Mouse (Mus musculus): ENCODE data around the gene Zcchc4. TPM values are rescaled to one million over a fixed set of nuclear protein-coding genes. Genes with fewer than 3 reads are reported as not detected.

Zcchc4 gene
- polyA plus RNA-seq, 1 experiment from 2014 or later: 14.0 TPM

DNA sequence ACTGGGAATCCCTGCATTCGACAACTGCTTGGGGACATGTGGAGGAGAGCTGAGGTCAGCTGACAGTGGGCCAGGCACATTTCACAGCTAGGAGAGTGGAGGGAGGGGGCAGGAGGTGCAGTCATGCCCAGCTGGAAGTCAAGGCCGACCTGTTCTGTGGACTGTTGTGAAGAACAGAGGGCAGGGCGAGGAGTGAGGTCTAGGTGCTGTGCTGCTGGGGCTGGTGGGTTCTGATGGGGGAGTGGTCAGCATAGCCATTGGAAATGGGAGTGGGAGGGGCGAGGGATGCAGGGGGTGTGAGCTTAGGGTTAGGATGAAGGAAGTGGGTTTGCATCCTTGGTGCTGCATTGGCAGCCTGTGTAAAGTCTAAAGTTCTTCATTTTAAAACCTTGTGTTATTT is 30.6 kb downstream of the Zcchc4 start:
- Histone ChIP-seq H3K27ac (no peak overlapping the region), H3K4me3 (replicated peaks) (no peak overlapping the region), H3K9me3 (no peaks in the 10 kb centered on the region), H3K4me1 (replicated peaks) (no peaks in the 10 kb centered on the region), H3K9ac (replicated peaks) (no peak overlapping the region), H3K36me3 (peaks cover 32% of the 10 kb centered on the region), H3K4me2 (replicated peaks) (no peak overlapping the region), H3K27me3 (no peaks in the 10 kb centered on the region)
- ATAC-seq: no peak
- WGBS: 83% methylated on average over 4 of the region's 4 CpGs

DNA sequence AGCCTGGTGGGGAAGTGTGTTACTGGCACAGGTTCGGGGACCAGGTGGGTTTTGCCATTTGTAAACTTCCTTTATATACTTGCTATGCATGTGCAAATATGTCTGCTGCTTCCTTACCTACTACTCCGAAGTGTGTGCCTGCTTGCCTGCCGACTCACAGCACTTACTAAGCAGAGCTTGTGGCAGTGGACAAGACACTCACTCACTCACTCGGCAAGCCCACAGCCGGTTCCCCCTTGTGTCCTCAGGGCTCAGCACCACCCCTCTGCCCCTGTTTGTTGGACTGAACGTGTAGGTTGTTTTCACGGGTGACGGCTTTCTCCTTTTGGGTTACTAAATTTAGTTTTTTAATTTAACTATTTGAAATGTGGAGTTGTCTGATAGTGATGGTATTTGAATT is 31.1 kb downstream of the Zcchc4 start:
- ATAC-seq: no peak
- no peaks in the 10 kb centered on the region for H3K27me3 ChIP-seq
- WGBS: 81% methylated on average over 8 of the region's 8 CpGs
- H3K36me3 ChIP-seq: peaks cover 32% of the 10 kb centered on the region
- no peak overlapping the region for H3K4me2 ChIP-seq (replicated peaks)
- no peak overlapping the region for H3K4me3 ChIP-seq (replicated peaks)
- no peak overlapping the region for H3K27ac ChIP-seq
- H3K4me1 ChIP-seq (replicated peaks): no peaks in the 10 kb centered on the region
- no peak overlapping the region for H3K9ac ChIP-seq (replicated peaks)
- no peaks in the 10 kb centered on the region for H3K9me3 ChIP-seq

DNA sequence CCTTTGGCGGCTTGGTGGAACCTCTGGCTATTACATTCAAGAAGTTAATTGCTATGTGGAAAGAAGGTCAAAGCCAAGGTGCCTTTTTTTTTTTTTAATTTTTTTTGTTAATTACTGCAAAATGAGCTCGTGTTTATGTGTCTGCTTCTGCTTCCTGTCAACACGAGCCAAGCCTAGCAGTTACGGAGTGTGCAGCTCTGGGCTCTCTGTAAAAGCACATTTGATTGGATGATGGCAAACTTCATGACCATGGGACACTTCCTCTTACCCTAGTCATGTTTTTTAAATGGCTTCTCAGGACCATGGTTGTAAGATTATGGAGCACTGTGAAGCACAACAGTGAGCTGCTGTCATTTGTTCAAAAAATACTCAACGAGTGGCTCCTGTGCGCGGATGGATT is 31.8 kb downstream of the Zcchc4 start:
- Histone ChIP-seq H3K27ac (no peak overlapping the region), H3K9me3 (no peaks in the 10 kb centered on the region), H3K27me3 (no peaks in the 10 kb centered on the region), H3K36me3 (peaks cover 32% of the 10 kb centered on the region), H3K9ac (replicated peaks) (no peak overlapping the region), H3K4me2 (replicated peaks) (no peak overlapping the region), H3K4me1 (replicated peaks) (no peaks in the 10 kb centered on the region), H3K4me3 (replicated peaks) (no peak overlapping the region)
- 92% methylated on average over 7 of the region's 7 CpGs for WGBS
- ATAC-seq: no peak

DNA sequence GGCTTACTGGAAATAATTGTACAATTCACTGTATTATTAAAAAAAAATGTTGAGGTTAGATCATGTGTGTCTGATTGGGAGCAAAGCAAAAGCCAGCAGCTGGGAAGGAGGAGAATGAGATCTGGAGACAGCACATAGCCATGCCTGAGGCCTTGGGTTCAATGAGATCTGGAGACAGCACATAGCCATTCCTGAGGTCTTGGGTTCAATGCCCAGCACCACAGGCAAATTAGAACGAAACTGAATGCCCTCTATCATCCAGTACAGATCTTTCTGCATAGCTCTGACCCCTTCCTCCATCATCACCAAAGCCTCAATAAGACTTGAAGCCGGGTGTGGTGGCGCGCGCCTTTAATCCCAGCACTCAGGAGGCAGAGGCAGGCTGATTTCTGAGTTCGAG is 35.2 kb downstream of the Zcchc4 start:
- H3K4me3 ChIP-seq (replicated peaks): no peak overlapping the region
- no peaks in the 10 kb centered on the region for H3K4me1 ChIP-seq (replicated peaks)
- no peak for ATAC-seq
- H3K36me3 ChIP-seq: peaks cover 30% of the 10 kb centered on the region
- no peaks in the 10 kb centered on the region for H3K9me3 ChIP-seq
- no peak overlapping the region for H3K9ac ChIP-seq (replicated peaks)
- WGBS: 96% methylated on average over 6 of the region's 6 CpGs
- H3K27ac ChIP-seq: no peak overlapping the region
- no peak overlapping the region for H3K4me2 ChIP-seq (replicated peaks)
- H3K27me3 ChIP-seq: no peaks in the 10 kb centered on the region

DNA sequence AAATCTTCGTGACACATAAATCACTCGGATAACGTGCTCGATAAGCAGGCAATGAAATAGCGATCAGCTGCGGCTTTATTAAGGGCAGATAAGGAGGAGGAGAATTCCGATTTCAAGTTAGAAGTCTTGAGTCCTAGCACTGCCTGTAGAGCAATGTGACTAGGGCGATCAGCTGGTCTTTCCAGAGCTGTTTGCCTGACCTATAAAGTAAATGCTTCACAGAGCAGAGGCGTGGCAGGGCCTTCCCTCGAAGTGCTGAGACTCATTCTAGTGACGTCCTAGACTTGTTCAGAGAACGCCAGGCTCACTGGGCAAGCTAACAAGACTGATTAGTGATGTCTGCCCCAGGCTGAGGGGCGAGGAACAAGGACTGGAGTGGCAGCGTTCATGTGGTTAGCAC is 35.8 kb downstream of the Zcchc4 start:
- no peak for ATAC-seq
- Histone ChIP-seq H3K4me1 (replicated peaks) (no peaks in the 10 kb centered on the region), H3K9ac (replicated peaks) (no peak overlapping the region), H3K9me3 (no peaks in the 10 kb centered on the region), H3K4me2 (replicated peaks) (no peak overlapping the region), H3K36me3 (peaks cover 31% of the 10 kb centered on the region), H3K4me3 (replicated peaks) (no peak overlapping the region), H3K27ac (no peak overlapping the region), H3K27me3 (no peaks in the 10 kb centered on the region)
- WGBS: 95% methylated on average over 14 of the region's 14 CpGs

DNA sequence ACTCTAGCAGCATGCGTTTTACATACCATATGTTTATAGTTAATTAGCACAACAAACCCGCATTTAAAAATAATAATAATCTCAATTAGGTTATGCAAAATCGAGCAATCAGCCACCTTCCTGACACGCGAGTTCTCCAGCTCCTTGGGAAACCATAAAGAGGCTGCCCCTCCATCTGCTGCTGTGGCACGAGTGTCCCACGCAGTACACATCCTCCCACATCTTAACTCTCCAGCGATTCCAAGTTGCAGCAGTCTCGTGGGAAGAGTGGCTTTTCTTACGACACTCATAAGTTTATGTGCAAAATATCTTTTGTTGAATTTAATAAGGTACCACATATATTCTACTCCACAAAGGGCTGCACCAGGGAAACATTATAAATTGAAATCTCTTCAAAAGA is 37.2 kb downstream of the Zcchc4 start:
- Histone ChIP-seq H3K9me3 (no peaks in the 10 kb centered on the region), H3K4me1 (replicated peaks) (no peaks in the 10 kb centered on the region), H3K27ac (no peak overlapping the region), H3K27me3 (no peaks in the 10 kb centered on the region), H3K36me3 (peaks cover 35% of the 10 kb centered on the region), H3K4me3 (replicated peaks) (no peak overlapping the region), H3K9ac (replicated peaks) (no peak overlapping the region), H3K4me2 (replicated peaks) (no peak overlapping the region)
- no peak for ATAC-seq
- WGBS: 92% methylated on average over 10 of the region's 10 CpGs

DNA sequence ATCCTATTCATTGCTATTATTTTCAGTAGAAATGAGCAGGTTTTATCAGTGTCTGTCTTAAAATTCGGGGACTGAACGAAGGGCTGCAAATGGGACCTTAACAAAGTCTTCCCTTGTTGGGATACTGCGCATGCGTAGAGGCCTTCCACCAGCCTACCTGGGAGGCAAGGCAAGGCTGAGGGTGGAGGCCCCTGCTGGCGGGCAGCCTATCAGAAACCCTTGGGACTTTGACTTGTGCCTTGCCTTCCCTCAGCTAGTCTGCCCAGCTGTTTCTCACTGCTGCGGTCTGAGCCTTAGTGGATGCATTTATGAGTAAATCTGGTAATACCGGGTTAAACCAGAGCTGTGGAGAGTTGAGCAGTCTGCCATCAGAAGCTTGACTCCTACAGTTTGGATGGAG is 38.1 kb downstream of the Zcchc4 start:
- H3K27ac ChIP-seq: no peak overlapping the region
- no peak for ATAC-seq
- no peaks in the 10 kb centered on the region for H3K27me3 ChIP-seq
- H3K9ac ChIP-seq (replicated peaks): no peak overlapping the region
- no peak overlapping the region for H3K4me2 ChIP-seq (replicated peaks)
- peaks cover 30% of the 10 kb centered on the region for H3K36me3 ChIP-seq
- H3K4me1 ChIP-seq (replicated peaks): no peaks in the 10 kb centered on the region
- 95% methylated on average over 7 of the region's 7 CpGs for WGBS
- no peaks in the 10 kb centered on the region for H3K9me3 ChIP-seq
- no peak overlapping the region for H3K4me3 ChIP-seq (replicated peaks)

DNA sequence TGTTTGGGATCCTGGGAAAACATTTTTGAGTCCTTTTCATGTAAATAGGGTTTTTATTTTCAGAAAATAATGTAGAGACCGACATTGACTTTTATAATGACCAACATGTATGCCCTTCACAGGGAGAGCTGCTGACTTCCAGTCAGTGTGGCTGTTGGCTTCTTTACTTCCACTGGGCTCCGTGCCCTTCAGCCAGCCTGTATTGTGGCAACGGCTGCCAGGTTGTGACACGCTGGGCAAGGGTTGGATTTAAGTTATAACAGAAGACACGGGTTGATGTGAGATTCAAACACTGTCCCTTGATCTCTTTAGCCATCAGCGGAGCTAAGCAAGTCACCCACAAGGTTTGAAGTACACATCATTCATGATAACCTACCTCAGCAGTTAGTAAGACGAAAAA is 43.5 kb downstream of the Zcchc4 start:
- Histone ChIP-seq H3K27me3 (no peaks in the 10 kb centered on the region), H3K9me3 (no peaks in the 10 kb centered on the region), H3K9ac (replicated peaks) (no peak overlapping the region), H3K4me2 (replicated peaks) (no peak overlapping the region), H3K4me1 (replicated peaks) (no peaks in the 10 kb centered on the region), H3K27ac (no peak overlapping the region), H3K36me3 (peaks cover 33% of the 10 kb centered on the region), H3K4me3 (replicated peaks) (no peak overlapping the region)
- WGBS: 94% methylated on average over 7 of the region's 7 CpGs
- ATAC-seq: no peak

- Histone ChIP-seq H3K4me2 (replicated peaks) (no peak overlapping the region), H3K4me1 (replicated peaks) (no peaks in the 10 kb centered on the region), H3K27me3 (no peaks in the 10 kb centered on the region), H3K4me3 (replicated peaks) (no peak overlapping the region), H3K27ac (no peak overlapping the region), H3K9ac (replicated peaks) (no peak overlapping the region), H3K9me3 (no peaks in the 10 kb centered on the region), H3K36me3 (peaks cover 31% of the 10 kb centered on the region)
- 35% methylated on average over 3 of the region's 3 CpGs for WGBS
- ATAC-seq: no peak
Observed at GRCm38 (mm10) chr5:52821691-52822090, 46.5 kb downstream of the Zcchc4 start.

- Histone ChIP-seq H3K27ac (no peak overlapping the region), H3K4me3 (replicated peaks) (no peak overlapping the region), H3K9ac (replicated peaks) (no peak overlapping the region), H3K36me3 (peaks cover 11% of the 10 kb centered on the region), H3K4me1 (replicated peaks) (peaks cover 2% of the 10 kb centered on the region; the same call in 1 of the 2 replicates), H3K27me3 (no peaks in the 10 kb centered on the region), H3K9me3 (no peaks in the 10 kb centered on the region), H3K4me2 (replicated peaks) (no peak overlapping the region)
- 95% methylated on average over 4 of the region's 4 CpGs for WGBS
- no peak for ATAC-seq
Observed at GRCm38 (mm10) chr5:52827923-52828322, 52.7 kb downstream of the Zcchc4 start.

GRCm38 (mm10) chr5:52833005-52833404 is 57.8 kb downstream of the Zcchc4 start:
- Histone ChIP-seq H3K4me3 (replicated peaks) (peak overlapping the region; percentile 82), H3K27ac (peak overlapping the region; percentile 88), H3K4me1 (replicated peaks) (peaks cover 25% of the 10 kb centered on the region), H3K27me3 (no peaks in the 10 kb centered on the region), H3K9ac (replicated peaks) (0 out of 2 replicates have a peak overlapping the region, but pooled peaks have one; percentile 57), H3K9me3 (no peaks in the 10 kb centered on the region), H3K4me2 (replicated peaks) (peak overlapping the region; percentile 87), H3K36me3 (peaks cover 5% of the 10 kb centered on the region)
- no peak for ATAC-seq

GRCm38 (mm10) chr5:52833761-52834274 is 58.6 kb downstream of the Zcchc4 start, which contains the start of gene Anapc4:
Gene Anapc4 (plus strand): TSS chr5:52834012.
- peak within 1 kb of the TSS; percentile 90 for H3K9ac ChIP-seq (replicated peaks)
- WGBS: under 1% methylated on average over 50 of the region's 50 CpGs

GRCm38 (mm10) chr5:52834386-52834785 is 59.2 kb downstream of the Zcchc4 start:
- peak overlapping the region; percentile 90 for H3K9ac ChIP-seq (replicated peaks)
- peak overlapping the region; percentile 82 for H3K4me3 ChIP-seq (replicated peaks)
- peak overlapping the region; percentile 87 for H3K4me2 ChIP-seq (replicated peaks)
- H3K36me3 ChIP-seq: peaks cover 15% of the 10 kb centered on the region
- 14% methylated on average over 8 of the region's 8 CpGs for WGBS
- H3K4me1 ChIP-seq (replicated peaks): peaks cover 25% of the 10 kb centered on the region
- ATAC-seq: no peak
- H3K27ac ChIP-seq: peak overlapping the region; percentile 88
- H3K9me3 ChIP-seq: no peaks in the 10 kb centered on the region
- H3K27me3 ChIP-seq: no peaks in the 10 kb centered on the region

More at GRCm38 (mm10) chr5:52833761-52834274, 58.6 kb downstream of the Zcchc4 start, which contains the start of gene Anapc4:
- Histone ChIP-seq H3K9me3 (no peaks in the 10 kb centered on the region), H3K27me3 (no peaks in the 10 kb centered on the region), H3K27ac (peak within 1 kb of the TSS; percentile 88), H3K36me3 (peaks cover 10% of the 10 kb centered on the region), H3K4me1 (replicated peaks) (peaks cover 25% of the 10 kb centered on the region), H3K4me3 (replicated peaks) (peak within 1 kb of the TSS; percentile 82), H3K4me2 (replicated peaks) (peak within 1 kb of the TSS; percentile 87)
- peak; percentile 99 for ATAC-seq
